Mouse (Mus musculus): Measurements from ENCODE around the gene Slc16a5.

Slc16a5 gene

GRCm38 (mm10) chr11:115439906-115440595, 22.2 kb upstream of the Slc16a5 start, which contains the start of gene Trim80:
Gene Trim80 (plus strand): TSS chr11:115440545.
- Histone ChIP-seq H3K9me3 (ENCODE audit: low read length) (peaks cover 15% of the 10 kb centered on the region), H3K36me3 (ENCODE audit: insufficient read depth, low read length) (no peaks in the 10 kb centered on the region), H3K27me3 (ENCODE audit: insufficient read depth, low read length) (peaks cover 47% of the 10 kb centered on the region), H3K4me1 (replicated peaks; ENCODE audit: low read depth, low read length) (peaks cover 36% of the 10 kb centered on the region), H3K4me3 (replicated peaks; ENCODE audit: low read length) (peak within 1 kb of the TSS; percentile 58)
- peak; percentile 85 for TF ChIP-seq CTCF (conservative IDR thresholded peaks at IDR 0.05; ENCODE audit: low read length)
- TF ChIP-seq POU5F1 (IDR thresholded peaks at IDR 0.05; ENCODE audit: borderline replicate concordance, low read length): no peak
- no peak for TF ChIP-seq NANOG (IDR thresholded peaks at IDR 0.05; ENCODE audit: borderline replicate concordance, low read length)

- TF ChIP-seq CTCF (conservative IDR thresholded peaks at IDR 0.05; ENCODE audit: low read length) (no peak), NANOG (IDR thresholded peaks at IDR 0.05; ENCODE audit: borderline replicate concordance, low read length) (no peak), POU5F1 (IDR thresholded peaks at IDR 0.05; ENCODE audit: borderline replicate concordance, low read length) (no peak)
- Histone ChIP-seq H3K4me3 (replicated peaks; ENCODE audit: low read length) (peak overlapping the region; percentile 58), H3K27me3 (ENCODE audit: insufficient read depth, low read length) (peaks cover 51% of the 10 kb centered on the region), H3K4me1 (replicated peaks; ENCODE audit: low read depth, low read length) (peaks cover 23% of the 10 kb centered on the region), H3K9me3 (ENCODE audit: low read length) (peaks cover 15% of the 10 kb centered on the region), H3K36me3 (ENCODE audit: insufficient read depth, low read length) (no peaks in the 10 kb centered on the region)
Observed at GRCm38 (mm10) chr11:115441417-115441816, 20.9 kb upstream of the Slc16a5 start.

GRCm38 (mm10) chr11:115446906-115447305, 15.4 kb upstream of the Slc16a5 start:
- Histone ChIP-seq H3K9me3 (ENCODE audit: low read length) (peaks cover 3% of the 10 kb centered on the region; the same call in 1 of the 2 replicates), H3K4me3 (replicated peaks; ENCODE audit: low read length) (no peak overlapping the region; the same call in 1 of the 2 replicates), H3K4me1 (replicated peaks; ENCODE audit: low read depth, low read length) (peaks cover 43% of the 10 kb centered on the region), H3K27me3 (ENCODE audit: insufficient read depth, low read length) (peaks cover 67% of the 10 kb centered on the region), H3K36me3 (ENCODE audit: insufficient read depth, low read length) (no peaks in the 10 kb centered on the region)
- no peak for TF ChIP-seq NANOG (IDR thresholded peaks at IDR 0.05; ENCODE audit: borderline replicate concordance, low read length)
- TF ChIP-seq CTCF (conservative IDR thresholded peaks at IDR 0.05; ENCODE audit: low read length): no peak
- no peak for TF ChIP-seq POU5F1 (IDR thresholded peaks at IDR 0.05; ENCODE audit: borderline replicate concordance, low read length)

GRCm38 (mm10) chr11:115447321-115447885, 14.9 kb upstream of the Slc16a5 start:
- peaks cover 3% of the 10 kb centered on the region; the same call in 1 of the 2 replicates for H3K9me3 ChIP-seq (ENCODE audit: low read length)
- H3K4me1 ChIP-seq (replicated peaks; ENCODE audit: low read depth, low read length): peaks cover 45% of the 10 kb centered on the region
- no peaks in the 10 kb centered on the region for H3K36me3 ChIP-seq (ENCODE audit: insufficient read depth, low read length)
- peaks cover 62% of the 10 kb centered on the region for H3K27me3 ChIP-seq (ENCODE audit: insufficient read depth, low read length)
- peak overlapping the region; percentile 67 for H3K4me3 ChIP-seq (replicated peaks; ENCODE audit: low read length)
- no peak for TF ChIP-seq NANOG (IDR thresholded peaks at IDR 0.05; ENCODE audit: borderline replicate concordance, low read length)
- TF ChIP-seq CTCF (conservative IDR thresholded peaks at IDR 0.05; ENCODE audit: low read length): no peak
- TF ChIP-seq POU5F1 (IDR thresholded peaks at IDR 0.05; ENCODE audit: borderline replicate concordance, low read length): no peak

- TF ChIP-seq NANOG (IDR thresholded peaks at IDR 0.05; ENCODE audit: borderline replicate concordance, low read length): no peak
- TF ChIP-seq POU5F1 (IDR thresholded peaks at IDR 0.05; ENCODE audit: borderline replicate concordance, low read length): no peak
- TF ChIP-seq CTCF (conservative IDR thresholded peaks at IDR 0.05; ENCODE audit: low read length): no peak
- peaks cover 45% of the 10 kb centered on the region for H3K4me1 ChIP-seq (replicated peaks; ENCODE audit: low read depth, low read length)
Observed at GRCm38 (mm10) chr11:115448075-115448474, 14.2 kb upstream of the Slc16a5 start.

GRCm38 (mm10) chr11:115448998-115449397, 13.3 kb upstream of the Slc16a5 start:
- no peaks in the 10 kb centered on the region for H3K36me3 ChIP-seq (ENCODE audit: insufficient read depth, low read length)
- H3K9me3 ChIP-seq (ENCODE audit: low read length): peaks cover 3% of the 10 kb centered on the region; the same call in 1 of the 2 replicates
- H3K4me3 ChIP-seq (replicated peaks; ENCODE audit: low read length): no peak overlapping the region
- peaks cover 65% of the 10 kb centered on the region for H3K27me3 ChIP-seq (ENCODE audit: insufficient read depth, low read length)
- peaks cover 45% of the 10 kb centered on the region for H3K4me1 ChIP-seq (replicated peaks; ENCODE audit: low read depth, low read length)
- TF ChIP-seq NANOG (IDR thresholded peaks at IDR 0.05; ENCODE audit: borderline replicate concordance, low read length) (no peak), POU5F1 (IDR thresholded peaks at IDR 0.05; ENCODE audit: borderline replicate concordance, low read length) (no peak), CTCF (conservative IDR thresholded peaks at IDR 0.05; ENCODE audit: low read length) (no peak)

More at GRCm38 (mm10) chr11:115448075-115448474, 14.2 kb upstream of the Slc16a5 start:
- Histone ChIP-seq H3K36me3 (ENCODE audit: insufficient read depth, low read length) (no peaks in the 10 kb centered on the region), H3K4me3 (replicated peaks; ENCODE audit: low read length) (peak overlapping the region; percentile 67), H3K27me3 (ENCODE audit: insufficient read depth, low read length) (peaks cover 61% of the 10 kb centered on the region), H3K9me3 (ENCODE audit: low read length) (peaks cover 3% of the 10 kb centered on the region; the same call in 1 of the 2 replicates)

GRCm38 (mm10) chr11:115450176-115450575, 12.1 kb upstream of the Slc16a5 start:
- peaks cover 43% of the 10 kb centered on the region for H3K4me1 ChIP-seq (replicated peaks; ENCODE audit: low read depth, low read length)
- H3K27me3 ChIP-seq (ENCODE audit: insufficient read depth, low read length): peaks cover 58% of the 10 kb centered on the region
- peaks cover 3% of the 10 kb centered on the region; the same call in 1 of the 2 replicates for H3K9me3 ChIP-seq (ENCODE audit: low read length)
- TF ChIP-seq CTCF (conservative IDR thresholded peaks at IDR 0.05; ENCODE audit: low read length): no peak
- no peak for TF ChIP-seq POU5F1 (IDR thresholded peaks at IDR 0.05; ENCODE audit: borderline replicate concordance, low read length)
- no peak for TF ChIP-seq NANOG (IDR thresholded peaks at IDR 0.05; ENCODE audit: borderline replicate concordance, low read length)
- H3K36me3 ChIP-seq (ENCODE audit: insufficient read depth, low read length): no peaks in the 10 kb centered on the region
- no peak overlapping the region for H3K4me3 ChIP-seq (replicated peaks; ENCODE audit: low read length)

GRCm38 (mm10) chr11:115451781-115452241, 10.5 kb upstream of the Slc16a5 start:
- Histone ChIP-seq H3K4me3 (replicated peaks; ENCODE audit: low read length) (no peak overlapping the region), H3K4me1 (replicated peaks; ENCODE audit: low read depth, low read length) (peaks cover 56% of the 10 kb centered on the region), H3K36me3 (ENCODE audit: insufficient read depth, low read length) (no peaks in the 10 kb centered on the region), H3K27me3 (ENCODE audit: insufficient read depth, low read length) (peaks cover 51% of the 10 kb centered on the region), H3K9me3 (ENCODE audit: low read length) (peaks cover 3% of the 10 kb centered on the region; the same call in 1 of the 2 replicates)
- TF ChIP-seq CTCF (conservative IDR thresholded peaks at IDR 0.05; ENCODE audit: low read length) (no peak), POU5F1 (IDR thresholded peaks at IDR 0.05; ENCODE audit: borderline replicate concordance, low read length) (no peak), NANOG (IDR thresholded peaks at IDR 0.05; ENCODE audit: borderline replicate concordance, low read length) (no peak)

All from E14TG2a.4 (cell line).